Mouse (Mus musculus) CH12.LX (cell line): Measurements from ENCODE around the gene Dgkg.

Source experiments
- CTCF ChIP-seq, 2 experiments: IDR thresholded peaks in 1 of 2; conservative IDR thresholded peaks in 1 of 2; 2 replicates each; pipeline ENCODE4 v1.5.1; 2011 to 2012; ENCODE audit warnings: low read depth in 2 of 2, low read length in 2 of 2, improper control_type of control experiment in 1 of 2, inconsistent platforms in 1 of 2, mild to moderate bottlenecking in 1 of 2, moderate library complexity in 1 of 2
- HCFC1 ChIP-seq: IDR thresholded peaks from 2 replicates; pipeline ENCODE4 v1.6.1; 2012; ENCODE audit warnings: low read depth, mild to moderate bottlenecking, inconsistent platforms, low read length, improper control_type of control experiment
- MAX ChIP-seq: IDR thresholded peaks from 2 replicates; pipeline ENCODE4 v1.6.1; 2011; ENCODE audit warnings: low read length, improper control_type of control experiment
- MAZ ChIP-seq: IDR thresholded peaks from 2 replicates; pipeline ENCODE4 v1.6.1; 2012; ENCODE audit warnings: low read depth, mild to moderate bottlenecking, inconsistent platforms, low read length, improper control_type of control experiment, moderate library complexity
- POLR2A ChIP-seq: IDR thresholded peaks from 2 replicates; pipeline ENCODE4 v1.6.1; 2011; ENCODE audit warnings: low read depth, mild to moderate bottlenecking, improper control_type of control experiment, low read length
- RAD21 ChIP-seq: IDR thresholded peaks from 2 replicates; pipeline ENCODE4 v1.6.1; 2011; ENCODE audit warnings: low read depth, mild to moderate bottlenecking, low read length, improper control_type of control experiment, moderate library complexity
- RCOR1 ChIP-seq: conservative IDR thresholded peaks from 2 replicates; pipeline ENCODE4 v1.6.1; 2012; ENCODE audit warnings: low read depth, mild to moderate bottlenecking, inconsistent platforms, low read length, improper control_type of control experiment

DNA sequence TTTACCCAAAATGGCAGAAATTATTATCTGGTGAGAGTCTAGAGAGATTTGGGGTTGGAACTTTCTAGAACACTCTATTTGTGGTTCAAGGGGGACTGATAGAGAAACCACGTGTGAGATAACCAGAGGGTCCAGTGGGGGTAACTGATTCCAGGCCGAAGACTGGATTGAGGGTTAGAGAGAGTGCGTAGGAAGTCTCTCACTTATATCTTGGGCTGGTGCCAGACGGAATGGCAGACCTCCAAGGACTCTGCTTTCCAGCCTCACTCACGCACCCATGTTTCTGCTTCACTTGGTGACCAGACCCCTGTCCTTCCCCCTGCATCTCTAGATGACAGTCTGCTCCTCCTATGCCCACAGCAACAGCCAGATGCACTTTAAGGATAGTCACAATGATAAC, 162.2 kb downstream of the Dgkg start:
- TF ChIP-seq HCFC1 (no peak), CTCF (conservative IDR thresholded peaks at IDR 0.05 in 1 of 2, IDR thresholded peaks at IDR 0.05 in 1 of 2; ENCODE audit: low read depth in 2 of 2, low read length in 2 of 2) (no peak), POLR2A (no peak), MAX (no peak), RAD21 (no peak), RCOR1 (no peak), MAZ (no peak)
